Mouse (Mus musculus): ENCODE results near the gene Vmn2r72.

Gene Vmn2r72

DNA sequence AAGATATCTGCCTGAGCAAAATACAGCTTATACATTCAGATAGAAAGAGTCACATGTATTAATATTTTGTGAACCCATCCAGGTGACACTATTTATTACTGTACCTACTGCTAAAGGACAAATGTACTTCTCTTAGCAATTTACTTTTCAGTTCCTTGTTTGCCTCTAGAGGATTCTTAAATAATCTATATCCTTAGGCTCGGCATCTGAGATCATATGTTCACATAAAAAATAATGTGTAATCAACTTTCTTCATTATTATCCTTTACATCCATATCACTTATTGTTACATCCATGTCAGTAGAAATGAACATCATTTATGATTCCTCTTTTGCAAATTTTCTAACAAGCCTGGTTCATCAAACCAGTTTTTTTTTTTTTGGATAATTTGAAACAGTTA, at the start of gene Vmn2r72:
Vmn2r72 (minus strand) TSS at position 101 of the 400 bp plus-strand sequence.
- DNase-seq: no peak

All from right cerebral cortex, postnatal 4 days (tissue).